Mouse (Mus musculus): ENCODE measurements around the gene Gm10320.

Gm10320 gene

GRCm38 (mm10) chr13:98491909-98492308 is at the start of gene Gm10320:
Gene Gm10320, minus strand, starts transcription at chr13:98492001.
- DNase-seq (ENCODE audit: low spot score in 2 of 2): no peak

GRCm38 (mm10) chr13:98541601-98542000 is 49.8 kb upstream of the Gm10320 start:
- DNase-seq (ENCODE audit: low spot score in 2 of 2): no peak

GRCm38 (mm10) chr13:98540206-98540605 is 48.4 kb upstream of the Gm10320 start:
- DNase-seq (ENCODE audit: low spot score in 2 of 2): no peak

GRCm38 (mm10) chr13:98539311-98539710 is 47.5 kb upstream of the Gm10320 start:
- no peak for DNase-seq (ENCODE audit: low spot score in 2 of 2)

DNA sequence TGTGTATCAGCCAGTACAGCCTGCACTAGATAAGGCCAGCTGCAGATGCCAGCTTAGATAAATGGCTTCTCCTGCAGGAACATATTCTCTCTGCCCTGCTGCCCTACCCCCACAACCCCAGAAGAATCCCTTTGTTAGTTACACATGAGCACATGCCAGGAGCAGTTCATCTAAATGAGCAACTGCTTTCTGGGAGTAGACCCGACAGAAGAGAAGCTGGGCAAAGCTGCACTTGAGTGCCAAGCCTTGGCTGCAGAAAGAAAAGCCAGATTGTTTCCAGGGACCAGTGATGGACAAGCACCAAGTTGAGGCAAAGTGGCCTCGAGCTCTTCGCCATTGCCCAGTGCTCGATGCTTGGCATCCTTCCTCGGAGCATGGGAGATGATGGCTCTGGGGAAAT is 46.8 kb upstream of the Gm10320 start:
- DNase-seq (ENCODE audit: low spot score in 2 of 2): no peak

DNA sequence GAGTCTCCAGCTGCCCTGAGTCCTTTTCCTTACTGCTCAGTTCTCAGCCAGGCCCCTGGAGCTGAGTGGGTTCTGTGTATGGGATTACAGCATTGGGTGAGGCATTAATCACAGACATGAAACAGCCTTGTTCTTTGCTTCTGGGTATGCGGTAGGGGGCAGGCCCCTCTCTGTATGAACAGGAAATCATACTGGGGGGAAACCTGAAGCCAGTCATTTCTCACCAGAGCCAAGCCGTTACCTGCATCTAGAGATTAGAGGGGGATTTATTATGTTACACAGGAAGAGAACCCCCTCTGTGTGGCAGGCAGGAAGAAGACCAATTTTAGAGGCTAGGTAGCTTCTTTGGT is 43.1 kb upstream of the Gm10320 start:
- DNase-seq (ENCODE audit: low spot score in 2 of 2): no peak

DNA sequence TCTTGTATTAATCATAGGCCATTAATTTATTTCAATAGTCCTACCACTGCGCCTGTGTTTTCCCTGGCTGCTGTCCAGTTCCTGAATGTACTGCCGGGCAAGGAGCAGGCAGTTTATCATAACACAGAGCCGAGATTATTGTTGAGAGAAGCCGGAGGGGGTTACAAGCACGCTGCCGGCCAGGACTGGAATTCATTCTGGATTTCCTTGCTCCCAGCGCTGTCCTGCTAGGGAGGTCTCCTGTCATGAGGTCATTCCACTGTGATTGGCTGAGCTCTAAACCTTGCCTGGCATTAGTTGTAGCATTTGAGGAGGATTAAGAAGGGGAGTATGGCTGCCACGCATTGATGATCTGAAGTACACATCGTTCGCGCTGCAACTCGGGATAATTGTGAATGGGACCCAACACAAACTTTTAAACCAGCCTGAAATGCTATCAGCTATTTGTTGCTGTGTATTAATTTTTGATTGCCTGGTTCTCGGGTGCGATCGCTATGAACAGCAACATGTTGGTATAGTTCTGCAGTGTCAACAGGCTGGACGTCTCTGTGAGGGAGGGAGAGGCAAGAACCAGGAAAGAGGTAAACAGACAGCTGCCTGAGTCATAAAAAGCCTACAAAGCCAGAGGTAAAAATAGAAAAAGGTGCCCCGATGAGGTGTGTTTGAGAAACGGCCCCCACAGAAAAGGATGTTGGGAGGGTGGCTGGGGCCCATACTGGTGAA is 42.5 kb upstream of the Gm10320 start:
- DNase-seq (ENCODE audit: low spot score in 2 of 2): no peak

- no peak for DNase-seq (ENCODE audit: low spot score in 2 of 2)
Observed at GRCm38 (mm10) chr13:98533415-98533814, 41.6 kb upstream of the Gm10320 start.

DNA sequence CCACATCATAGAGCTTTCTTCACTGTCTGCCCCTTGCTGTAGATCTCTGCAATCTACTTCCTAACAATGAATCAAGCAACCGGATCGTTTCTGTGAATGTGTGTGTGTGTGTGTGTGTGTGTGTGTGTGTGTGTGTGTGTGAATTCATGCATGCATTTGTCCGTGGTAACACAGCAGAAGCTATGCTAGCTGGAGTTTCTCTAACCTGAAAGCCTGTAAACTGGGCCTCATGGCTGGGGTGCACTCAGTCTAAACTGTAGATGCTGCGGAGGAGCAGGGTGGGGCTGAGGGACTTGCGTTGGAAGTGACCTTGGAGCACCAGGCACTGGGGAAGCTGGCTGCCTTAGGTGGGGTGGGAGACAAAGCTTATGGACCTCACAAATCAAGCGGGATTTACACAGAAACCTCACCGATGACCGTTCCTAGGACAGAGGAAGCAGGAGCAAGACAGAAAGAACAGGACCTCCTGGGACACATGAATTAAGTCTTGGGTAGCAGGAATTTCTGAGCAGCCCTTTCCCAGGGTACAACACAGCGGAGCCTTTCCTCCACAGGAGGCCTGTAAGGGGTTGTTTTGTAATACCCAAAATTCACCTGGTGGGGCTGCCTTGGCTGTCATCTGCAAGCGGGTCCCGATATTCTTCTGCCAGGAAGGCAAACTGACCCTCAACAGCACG is 41.0 kb upstream of the Gm10320 start:
- no peak for DNase-seq (ENCODE audit: low spot score in 2 of 2)

DNA sequence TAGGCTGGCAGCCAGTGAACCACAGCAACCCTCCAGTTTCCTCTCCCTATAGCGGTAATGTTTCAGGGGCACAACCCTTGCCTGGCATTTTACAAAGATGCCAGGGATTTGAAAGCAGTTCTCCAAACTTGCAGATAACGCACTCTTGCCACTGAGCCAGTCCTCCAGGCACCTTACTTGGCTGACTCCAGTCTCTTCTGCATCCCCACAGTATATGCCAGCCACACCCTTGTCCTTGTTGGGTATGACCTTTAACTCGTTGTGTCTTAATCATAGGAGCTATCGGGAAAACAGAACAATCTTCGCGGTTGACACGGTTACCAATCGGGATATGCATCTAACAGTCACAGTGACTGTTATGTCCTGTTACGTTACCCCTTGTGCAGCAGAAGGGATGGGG is 40.2 kb upstream of the Gm10320 start:
- no peak for DNase-seq (ENCODE audit: low spot score in 2 of 2)

DNA sequence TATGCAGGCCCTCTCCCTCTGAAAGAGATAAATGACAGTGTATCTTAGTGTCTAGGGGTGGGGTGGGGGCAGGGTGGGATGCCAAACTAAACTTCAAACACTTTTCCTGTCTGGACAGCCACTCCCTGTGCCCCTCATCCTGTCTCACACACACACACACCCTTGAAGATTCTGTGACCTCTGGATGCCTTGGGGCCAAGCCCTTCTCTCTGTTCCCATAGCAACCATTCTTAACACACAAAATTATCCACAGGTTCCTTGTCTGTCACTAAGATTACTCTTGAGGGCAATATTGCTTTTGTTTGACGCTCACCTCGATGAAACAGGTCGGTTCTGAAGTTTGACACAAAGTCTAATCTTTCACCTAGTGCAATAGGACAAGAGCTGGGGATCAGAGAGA is 39.5 kb upstream of the Gm10320 start:
- DNase-seq (ENCODE audit: low spot score in 2 of 2): no peak

- no peak for DNase-seq (ENCODE audit: low spot score in 2 of 2)
Observed at GRCm38 (mm10) chr13:98523719-98524316, 32.0 kb upstream of the Gm10320 start.

GRCm38 (mm10) chr13:98518341-98518740 is 26.5 kb upstream of the Gm10320 start:
- DNase-seq (ENCODE audit: low spot score in 2 of 2): no peak

GRCm38 (mm10) chr13:98517666-98518065 is 25.9 kb upstream of the Gm10320 start:
- DNase-seq (ENCODE audit: low spot score in 2 of 2): no peak

GRCm38 (mm10) chr13:98516985-98517384 is 25.2 kb upstream of the Gm10320 start:
- no peak for DNase-seq (ENCODE audit: low spot score in 2 of 2)

GRCm38 (mm10) chr13:98512066-98512465 is 20.3 kb upstream of the Gm10320 start:
- no peak for DNase-seq (ENCODE audit: low spot score in 2 of 2)

DNA sequence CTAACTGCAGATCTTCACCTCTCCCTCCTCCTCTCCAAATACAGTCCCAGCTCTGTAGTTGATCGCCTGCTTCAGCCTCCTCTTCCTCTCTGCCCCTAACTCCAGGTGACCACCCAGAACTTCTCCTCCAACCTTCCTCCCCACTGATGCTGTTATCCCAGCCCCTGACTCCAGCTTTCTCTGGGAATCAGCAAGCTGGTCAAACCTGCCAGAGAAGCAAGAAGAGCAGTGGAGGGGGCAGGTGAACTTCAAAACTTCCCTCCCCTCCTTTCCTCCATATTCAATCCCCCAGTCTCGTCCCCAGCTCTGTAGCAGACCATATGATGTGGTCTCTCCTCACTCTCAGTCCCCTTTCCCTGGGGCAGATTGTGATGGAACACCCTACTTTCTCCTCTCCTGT is 15.9 kb upstream of the Gm10320 start:
- no peak for DNase-seq (ENCODE audit: low spot score in 2 of 2)

DNA sequence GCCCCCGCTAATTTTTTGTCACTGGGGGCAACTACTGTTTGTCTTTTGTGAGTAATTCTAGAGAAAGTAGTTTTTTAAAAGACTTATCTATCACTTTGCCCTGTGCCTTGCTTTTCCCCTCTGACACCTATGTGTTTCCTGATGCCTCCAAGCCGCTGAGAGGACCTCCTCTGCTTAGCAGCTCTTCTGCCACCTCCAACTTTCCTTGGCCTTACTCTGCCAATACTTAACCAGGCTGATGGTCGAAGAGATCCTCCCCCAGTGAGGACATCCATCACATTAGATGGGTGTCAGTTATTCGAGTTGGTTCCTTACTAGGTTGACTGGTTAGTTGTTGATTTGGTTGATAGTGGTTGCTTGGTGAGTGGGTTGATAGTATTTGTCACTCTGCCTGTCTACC is 14.7 kb upstream of the Gm10320 start:
- DNase-seq (ENCODE audit: low spot score in 2 of 2): no peak

DNA sequence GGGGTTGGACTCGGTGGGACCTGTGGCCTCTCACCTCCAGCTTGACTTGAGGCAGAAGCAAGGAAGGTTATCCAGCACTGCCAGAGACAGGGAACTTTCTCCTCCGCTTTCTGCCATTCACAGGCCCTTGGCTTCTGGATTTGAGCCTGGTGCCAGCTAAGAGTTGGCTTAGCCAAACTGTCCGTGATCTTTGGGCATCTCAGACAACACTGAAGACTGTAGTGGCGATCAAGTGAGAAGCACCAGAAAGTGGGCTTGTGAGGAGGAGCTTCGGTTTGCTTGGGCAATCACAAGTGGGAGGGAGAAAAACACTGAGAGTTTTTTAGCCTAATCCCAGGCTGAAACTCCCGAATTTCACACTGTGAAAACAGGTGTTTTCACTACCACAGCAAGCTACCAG is 14.2 kb upstream of the Gm10320 start:
- DNase-seq (ENCODE audit: low spot score in 2 of 2): no peak

DNA sequence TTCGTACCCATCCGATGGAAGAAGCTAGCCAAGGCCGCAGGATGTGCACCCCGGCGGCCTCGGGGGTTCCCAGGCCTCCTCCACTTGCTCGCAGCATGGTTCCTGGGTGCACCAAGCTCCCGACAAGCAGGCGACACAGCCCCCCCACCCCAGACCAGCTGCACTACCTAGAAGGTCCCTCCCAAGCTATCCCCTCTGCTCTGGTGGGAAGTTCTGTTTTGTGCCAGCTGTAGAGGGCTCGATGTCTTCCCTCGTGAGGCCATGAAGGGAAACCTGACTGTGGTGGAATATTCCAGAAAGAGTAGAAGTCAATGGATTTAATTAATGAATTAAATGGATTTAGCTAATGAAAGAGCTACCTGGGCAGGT is 13.7 kb upstream of the Gm10320 start:
- DNase-seq (ENCODE audit: low spot score in 2 of 2): no peak

GRCm38 (mm10) chr13:98504661-98505488 is 13.1 kb upstream of the Gm10320 start:
- no peak for DNase-seq (ENCODE audit: low spot score in 2 of 2)

DNA sequence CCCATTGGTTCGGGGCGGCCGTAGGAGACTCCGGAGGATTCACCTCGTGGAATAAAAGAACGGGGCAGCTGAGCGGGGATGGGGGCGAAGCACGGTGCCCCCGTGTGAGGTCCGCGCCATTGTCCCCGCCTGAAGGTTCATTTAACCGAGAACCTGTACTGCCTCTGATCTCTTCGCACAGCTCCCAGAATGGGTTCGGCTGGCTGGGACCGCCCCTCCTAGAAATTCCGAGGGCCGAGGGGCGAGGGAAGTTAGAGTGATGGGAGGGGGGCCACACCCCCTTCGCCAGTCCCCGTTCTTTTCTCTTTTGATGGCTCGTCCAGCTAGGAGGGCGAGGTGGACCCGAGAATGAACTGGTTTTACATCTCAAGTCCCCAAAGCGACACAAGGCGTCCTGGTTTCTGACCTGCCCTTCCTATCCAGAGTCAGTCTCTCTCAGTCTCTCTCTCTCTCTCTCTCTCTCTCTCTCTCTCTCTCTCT is 12.4 kb upstream of the Gm10320 start:
- DNase-seq (ENCODE audit: low spot score in 2 of 2): no peak

All from natural killer cell, adult 2 months (primary cell).